Mouse (Mus musculus): Measurements from ENCODE around the gene Hist2h3c2. TPM values are rescaled to one million over a fixed set of nuclear protein-coding genes. Genes with fewer than 3 reads are reported as not detected.

Hist2h3c2 gene
- polyA plus RNA-seq, 1 experiment from 2014 or later = 8.2 TPM

DNA sequence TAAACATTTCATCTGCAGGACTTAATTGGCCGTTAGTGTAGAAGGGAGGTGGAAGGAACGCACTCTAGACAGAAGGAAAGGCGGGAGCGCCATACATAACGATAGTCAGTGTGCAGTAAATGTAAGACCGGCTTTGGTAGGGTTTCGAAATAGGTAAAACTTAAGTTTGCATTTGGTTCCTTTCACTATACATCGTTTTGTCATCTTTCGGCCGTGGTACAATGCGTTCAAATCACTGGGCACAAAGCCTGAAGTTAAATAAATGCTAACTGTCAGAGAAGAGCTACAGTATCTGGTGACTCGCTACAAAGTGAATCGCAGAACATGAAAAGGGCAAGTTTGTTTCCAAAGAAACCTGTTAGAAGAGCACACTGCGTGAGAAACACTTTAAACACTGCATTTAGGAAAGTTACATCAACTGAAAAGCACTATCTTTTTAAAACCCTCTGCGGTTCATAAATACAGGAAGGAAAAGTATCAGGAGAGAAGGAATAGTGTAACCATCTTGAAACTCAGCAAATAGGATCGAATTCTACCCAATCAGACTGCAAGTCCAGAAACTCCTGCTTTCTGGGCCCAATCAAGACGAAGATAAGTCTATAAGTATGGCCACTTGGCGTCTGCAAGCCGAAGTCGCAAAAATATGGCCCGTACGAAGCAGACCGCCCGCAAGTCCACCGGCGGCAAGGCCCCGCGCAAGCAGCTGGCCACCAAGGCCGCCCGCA lies 29.3 kb upstream of the Hist2h3c2 start, which contains the start of gene Hist2h3b:
TSS of gene Hist2h3b (plus strand) at position 604 of the 725 bp plus-strand sequence.
- H3K9me3 ChIP-seq = no peaks in the 10 kb centered on the region
- H3K4me1 ChIP-seq = peaks cover 17% of the 10 kb centered on the region
- peak within 1 kb of the TSS; percentile 68 for H3K4me2 ChIP-seq (replicated peaks)
- no peaks in the 10 kb centered on the region for H3K27me3 ChIP-seq
- peak within 1 kb of the TSS; percentile 49 for H3K4me3 ChIP-seq
- H3K9ac ChIP-seq = peak within 1 kb of the TSS; percentile 72
- WGBS = 23% methylated on average over 30 of the region's 30 CpGs
- no peaks in the 10 kb centered on the region for H3K36me3 ChIP-seq
- peak; percentile 68 for ATAC-seq (ENCODE audit: insufficient number of reproducible peaks, insufficient read depth, low FRiP score, low TSS enrichment)
- peak within 1 kb of the TSS; percentile 98 for H3K27ac ChIP-seq

DNA sequence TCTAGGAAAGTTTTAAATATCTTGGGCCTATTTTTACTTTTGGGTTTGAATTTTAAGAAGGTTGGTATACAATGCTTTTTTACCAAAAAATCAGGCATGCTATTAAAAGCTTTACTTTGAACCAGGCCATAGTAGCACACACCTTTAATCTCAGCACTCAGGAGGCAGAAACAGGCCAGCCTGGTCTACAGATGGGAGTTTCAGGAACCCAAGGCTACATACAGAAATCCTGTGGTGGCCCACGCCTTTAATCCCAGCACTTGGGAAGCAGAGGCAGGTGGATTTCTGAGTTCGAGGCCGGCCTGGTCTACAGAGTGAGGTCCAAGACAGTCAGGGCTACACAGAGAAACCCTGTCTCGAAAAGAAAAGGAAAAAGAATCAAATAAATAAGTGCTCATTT lies 28.6 kb upstream of the Hist2h3c2 start:
- H3K9me3 ChIP-seq = no peaks in the 10 kb centered on the region
- H3K4me3 ChIP-seq = no peak overlapping the region
- H3K4me1 ChIP-seq = peaks cover 17% of the 10 kb centered on the region
- H3K27ac ChIP-seq = peak overlapping the region; percentile 95
- no peaks in the 10 kb centered on the region for H3K36me3 ChIP-seq
- H3K4me2 ChIP-seq (replicated peaks) = peak overlapping the region; percentile 36; the same call in 1 of the 2 replicates
- H3K27me3 ChIP-seq = no peaks in the 10 kb centered on the region
- H3K9ac ChIP-seq = no peak overlapping the region; the same call in 1 of the 2 replicates
- ATAC-seq (ENCODE audit: insufficient number of reproducible peaks, insufficient read depth, low FRiP score, low TSS enrichment) = no peak
- 77% methylated on average over 4 of the region's 4 CpGs for WGBS

DNA sequence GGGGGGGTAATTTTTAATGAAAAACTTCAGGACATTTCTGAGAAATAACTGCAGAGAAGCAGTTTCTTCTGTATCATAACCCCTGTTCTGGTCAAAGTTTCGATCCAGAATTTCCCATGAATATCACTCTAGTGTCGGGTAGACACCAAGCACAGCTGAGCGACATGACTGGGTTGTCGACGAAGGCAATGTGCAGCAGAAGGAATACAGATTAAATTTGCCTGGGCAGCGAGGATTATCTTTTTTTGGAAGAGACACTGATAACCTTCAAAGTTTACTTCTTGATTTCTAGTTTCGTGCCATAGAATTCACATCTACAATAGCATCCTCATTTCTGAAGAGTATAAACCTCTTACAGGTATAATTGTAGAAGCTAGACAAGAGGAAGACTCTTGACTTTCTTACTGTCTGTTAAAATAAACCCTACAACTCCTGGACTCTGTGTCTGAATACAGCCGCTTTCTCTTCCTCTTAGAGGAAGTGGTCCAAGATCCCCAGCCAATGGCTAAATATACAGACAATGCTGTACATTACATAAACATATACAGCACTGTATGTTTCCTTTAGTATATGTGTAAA lies 27.3 kb upstream of the Hist2h3c2 start:
- H3K9ac ChIP-seq = no peak overlapping the region
- H3K4me1 ChIP-seq = peaks cover 25% of the 10 kb centered on the region
- H3K27ac ChIP-seq = no peak overlapping the region
- ATAC-seq (ENCODE audit: insufficient number of reproducible peaks, insufficient read depth, low FRiP score, low TSS enrichment) = no peak
- WGBS = 85% methylated on average over 8 of the region's 8 CpGs
- H3K4me3 ChIP-seq = no peak overlapping the region
- no peaks in the 10 kb centered on the region for H3K36me3 ChIP-seq
- H3K27me3 ChIP-seq = no peaks in the 10 kb centered on the region
- H3K9me3 ChIP-seq = no peaks in the 10 kb centered on the region
- no peak overlapping the region for H3K4me2 ChIP-seq (replicated peaks)

DNA sequence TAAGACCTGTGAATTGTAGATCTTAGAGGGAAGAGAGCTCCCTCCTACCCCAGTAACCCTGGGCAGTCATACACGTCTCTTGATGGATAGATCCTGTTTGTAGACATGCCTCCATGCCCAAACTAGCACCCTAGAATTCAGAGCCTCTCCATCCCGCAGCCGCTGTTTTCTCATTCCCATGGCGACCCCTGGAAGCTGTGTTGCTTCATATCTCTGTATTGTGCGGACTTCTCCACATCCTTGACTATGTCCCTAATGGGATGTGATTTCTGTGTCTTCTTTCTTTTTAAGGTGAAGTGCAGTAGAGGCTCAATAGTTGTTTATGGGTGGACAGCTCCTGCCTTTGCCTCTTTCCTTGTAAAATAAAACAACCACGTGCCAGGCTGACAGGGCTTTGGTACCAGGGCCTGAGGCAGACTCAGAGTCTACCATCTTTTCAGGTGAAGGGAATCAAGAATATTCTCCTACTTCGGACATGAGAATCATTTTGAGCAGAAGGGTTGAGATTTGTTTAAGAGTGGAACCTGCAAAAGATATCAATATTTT lies 25.6 kb upstream of the Hist2h3c2 start:
- WGBS = 77% methylated on average over 7 of the region's 7 CpGs
- Histone ChIP-seq H3K9ac (peak overlapping the region; percentile 64; the same call in 1 of the 2 replicates), H3K27ac (peak overlapping the region; percentile 99), H3K4me1 (peaks cover 25% of the 10 kb centered on the region), H3K4me3 (peak overlapping the region; percentile 58), H3K4me2 (replicated peaks) (peak overlapping the region; percentile 88), H3K36me3 (no peaks in the 10 kb centered on the region), H3K27me3 (no peaks in the 10 kb centered on the region), H3K9me3 (no peaks in the 10 kb centered on the region)
- no peak for ATAC-seq (ENCODE audit: insufficient number of reproducible peaks, insufficient read depth, low FRiP score, low TSS enrichment)

DNA sequence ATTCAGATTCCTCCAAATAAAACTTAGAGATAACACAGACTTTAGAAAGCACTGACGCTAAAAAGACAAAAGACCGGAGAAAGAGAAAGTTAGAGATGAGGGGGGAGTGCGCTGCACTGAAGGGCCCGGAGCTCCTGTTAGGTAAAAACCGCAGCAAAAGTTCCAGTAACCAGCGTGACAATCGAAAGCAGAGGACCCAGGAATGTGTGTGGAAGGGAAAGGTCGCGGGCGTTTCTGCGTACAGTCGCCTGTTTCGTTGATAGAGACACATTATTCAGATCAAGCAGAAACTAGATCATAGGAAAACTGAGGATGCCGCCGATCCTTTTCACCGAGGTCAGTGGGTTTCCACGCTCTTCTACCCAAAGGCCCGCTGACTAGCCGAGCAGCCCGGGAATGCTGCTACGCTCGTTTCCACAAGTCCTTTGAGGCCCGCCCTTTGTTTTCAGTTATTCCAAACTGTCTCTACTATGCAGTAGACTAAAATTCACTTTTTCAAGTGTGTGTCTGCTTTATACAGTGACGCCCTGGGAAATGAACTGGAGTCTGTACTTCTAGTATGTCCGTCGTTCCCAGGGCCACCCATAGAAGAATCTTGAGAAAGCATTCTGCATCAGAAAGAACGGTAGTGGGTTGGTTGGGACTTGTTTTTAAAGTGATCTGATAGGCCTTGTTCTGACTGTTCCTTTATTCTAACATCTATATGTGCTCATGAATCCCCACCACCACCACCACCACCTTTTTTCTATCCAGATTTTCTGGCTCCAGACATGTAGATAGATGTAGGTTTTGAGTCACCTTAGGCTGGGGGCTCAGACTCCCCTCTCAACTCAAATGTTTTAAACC lies 24.9 kb upstream of the Hist2h3c2 start:
- Histone ChIP-seq H3K9ac (peak overlapping the region; percentile 64), H3K4me1 (peaks cover 25% of the 10 kb centered on the region), H3K4me2 (replicated peaks) (peak overlapping the region; percentile 88), H3K36me3 (no peaks in the 10 kb centered on the region), H3K4me3 (peak overlapping the region; percentile 58), H3K9me3 (no peaks in the 10 kb centered on the region), H3K27ac (peak overlapping the region; percentile 99), H3K27me3 (no peaks in the 10 kb centered on the region)
- WGBS = 6% methylated on average over 27 of the region's 27 CpGs
- ATAC-seq (ENCODE audit: insufficient number of reproducible peaks, insufficient read depth, low FRiP score, low TSS enrichment) = no peak

DNA sequence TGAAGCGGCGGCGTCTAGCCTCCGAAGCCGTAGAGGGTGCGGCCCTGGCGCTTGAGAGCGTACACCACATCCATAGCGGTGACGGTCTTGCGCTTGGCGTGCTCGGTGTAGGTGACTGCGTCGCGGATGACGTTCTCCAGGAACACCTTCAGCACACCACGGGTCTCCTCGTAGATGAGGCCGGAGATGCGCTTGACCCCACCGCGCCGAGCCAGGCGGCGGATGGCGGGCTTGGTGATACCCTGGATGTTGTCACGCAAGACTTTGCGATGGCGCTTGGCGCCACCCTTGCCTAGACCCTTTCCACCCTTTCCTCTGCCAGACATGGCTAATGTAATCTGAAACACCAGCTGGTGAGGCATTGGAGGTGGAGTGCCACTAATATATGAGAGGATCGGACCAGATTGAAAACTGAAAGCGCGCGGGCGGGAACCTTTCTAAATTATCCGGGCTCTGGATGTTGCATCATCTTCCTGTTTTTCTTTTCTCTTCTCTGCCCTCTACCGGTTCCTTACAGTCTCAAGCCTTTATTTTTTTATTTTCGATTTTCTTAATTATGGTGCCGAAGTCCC lies 24.1 kb upstream of the Hist2h3c2 start, which contains the start of gene Hist2h4:
TSS of gene Hist2h4 (minus strand) at position 333 of the 572 bp plus-strand sequence.
- H3K9me3 ChIP-seq = no peaks in the 10 kb centered on the region
- peak; percentile 81 for ATAC-seq (ENCODE audit: insufficient number of reproducible peaks, insufficient read depth, low FRiP score, low TSS enrichment)
- H3K27me3 ChIP-seq = no peaks in the 10 kb centered on the region
- peak within 1 kb of the TSS; percentile 88 for H3K4me2 ChIP-seq (replicated peaks)
- H3K36me3 ChIP-seq = no peaks in the 10 kb centered on the region
- H3K27ac ChIP-seq = peak within 1 kb of the TSS; percentile 99
- under 1% methylated on average over 38 of the region's 40 CpGs for WGBS
- peak within 1 kb of the TSS; percentile 85 for H3K9ac ChIP-seq
- H3K4me1 ChIP-seq = peaks cover 24% of the 10 kb centered on the region
- H3K4me3 ChIP-seq = peak within 1 kb of the TSS; percentile 58

DNA sequence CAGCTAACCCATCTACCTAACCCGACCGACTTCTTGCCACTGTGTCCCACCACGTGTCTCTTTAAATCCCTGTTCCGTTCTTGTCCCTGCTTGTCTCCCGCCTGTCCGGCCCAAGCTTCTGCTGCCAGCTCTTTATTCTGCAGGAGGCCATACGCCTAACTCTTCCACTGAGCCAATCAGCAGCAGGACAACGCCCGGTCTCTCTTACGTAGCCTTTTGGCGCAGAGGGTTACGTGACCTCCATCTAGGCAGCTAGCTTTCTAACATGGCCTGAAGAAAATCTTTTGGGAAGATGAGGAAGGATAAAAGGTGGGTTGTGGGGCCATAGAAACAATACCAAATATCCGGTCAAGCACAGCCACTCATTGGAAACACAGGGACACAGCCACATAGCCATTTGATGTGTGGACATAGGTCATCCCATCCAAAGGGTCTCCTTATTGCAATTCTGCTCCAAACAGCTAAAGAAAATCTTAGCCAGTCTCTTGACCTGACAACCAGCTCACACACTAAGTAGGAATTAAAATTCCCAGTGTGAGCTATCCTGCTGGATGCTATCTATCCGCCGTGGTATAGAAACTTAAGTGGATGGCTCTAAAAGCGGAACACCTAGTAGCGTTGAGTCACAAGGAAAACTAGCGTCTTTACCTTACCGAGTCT lies 23.4 kb upstream of the Hist2h3c2 start:
- Histone ChIP-seq H3K9me3 (no peaks in the 10 kb centered on the region), H3K27me3 (no peaks in the 10 kb centered on the region), H3K4me3 (peak overlapping the region; percentile 58), H3K27ac (peak overlapping the region; percentile 99), H3K9ac (peak overlapping the region; percentile 85), H3K4me1 (peaks cover 17% of the 10 kb centered on the region; the same call in 1 of the 2 replicates), H3K4me2 (replicated peaks) (peak overlapping the region; percentile 88), H3K36me3 (no peaks in the 10 kb centered on the region)
- WGBS = 2% methylated on average over 19 of the region's 19 CpGs
- ATAC-seq (ENCODE audit: insufficient number of reproducible peaks, insufficient read depth, low FRiP score, low TSS enrichment) = peak; percentile 73

DNA sequence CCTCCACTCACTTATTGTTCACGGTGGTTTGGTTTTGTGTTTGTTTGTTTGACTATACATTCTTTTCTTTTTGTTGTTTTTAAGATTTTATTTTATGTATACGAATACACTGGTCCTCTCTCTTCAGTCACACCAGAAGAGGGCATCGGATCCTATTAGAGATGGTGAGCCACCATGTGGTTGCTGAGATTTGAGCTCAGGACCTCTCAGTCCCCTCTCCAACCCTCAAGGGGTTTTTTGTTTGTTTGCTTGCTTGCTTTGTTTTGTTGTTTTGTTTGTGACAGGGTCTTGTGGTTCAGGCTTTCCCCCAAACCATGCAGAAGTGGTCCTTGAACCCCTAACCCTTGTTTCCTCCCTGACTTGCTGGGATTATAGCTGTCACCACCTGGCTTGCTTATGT lies 22.7 kb upstream of the Hist2h3c2 start:
- H3K27me3 ChIP-seq = no peaks in the 10 kb centered on the region
- peaks cover 17% of the 10 kb centered on the region; the same call in 1 of the 2 replicates for H3K4me1 ChIP-seq
- H3K4me3 ChIP-seq = peak overlapping the region; percentile 58
- no peak for ATAC-seq (ENCODE audit: insufficient number of reproducible peaks, insufficient read depth, low FRiP score, low TSS enrichment)
- no peaks in the 10 kb centered on the region for H3K9me3 ChIP-seq
- peak overlapping the region; percentile 99 for H3K27ac ChIP-seq
- H3K4me2 ChIP-seq (replicated peaks) = peak overlapping the region; percentile 88
- peak overlapping the region; percentile 85; the same call in 1 of the 2 replicates for H3K9ac ChIP-seq
- WGBS = 54% methylated on average over 3 of the region's 3 CpGs
- H3K36me3 ChIP-seq = no peaks in the 10 kb centered on the region

DNA sequence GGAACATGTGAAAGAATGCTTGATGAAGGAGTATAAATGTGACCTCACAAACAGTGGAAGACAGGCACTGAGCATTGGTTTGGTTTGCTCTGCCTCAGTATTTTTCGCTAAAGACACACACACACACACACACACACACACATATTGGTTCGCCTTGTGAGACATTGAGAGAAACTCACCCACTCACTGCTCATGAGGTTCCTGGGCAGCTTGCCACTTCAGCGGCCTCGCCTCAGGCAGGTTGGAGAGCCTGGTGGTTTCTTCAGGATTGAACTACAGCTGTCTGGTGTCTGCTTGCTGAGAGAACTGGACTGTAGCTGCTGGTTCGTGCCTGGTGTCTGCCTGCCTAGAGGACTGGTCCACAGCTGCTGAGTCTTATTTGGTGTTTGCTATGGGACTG lies 21.3 kb upstream of the Hist2h3c2 start:
- ATAC-seq (ENCODE audit: insufficient number of reproducible peaks, insufficient read depth, low FRiP score, low TSS enrichment) = no peak
- Histone ChIP-seq H3K4me1 (peaks cover 17% of the 10 kb centered on the region; the same call in 1 of the 2 replicates), H3K27me3 (no peaks in the 10 kb centered on the region), H3K27ac (no peak overlapping the region), H3K9me3 (no peaks in the 10 kb centered on the region), H3K4me2 (replicated peaks) (no peak overlapping the region), H3K36me3 (no peaks in the 10 kb centered on the region), H3K4me3 (no peak overlapping the region), H3K9ac (no peak overlapping the region)
- WGBS = 91% methylated on average over 5 of the region's 5 CpGs

DNA sequence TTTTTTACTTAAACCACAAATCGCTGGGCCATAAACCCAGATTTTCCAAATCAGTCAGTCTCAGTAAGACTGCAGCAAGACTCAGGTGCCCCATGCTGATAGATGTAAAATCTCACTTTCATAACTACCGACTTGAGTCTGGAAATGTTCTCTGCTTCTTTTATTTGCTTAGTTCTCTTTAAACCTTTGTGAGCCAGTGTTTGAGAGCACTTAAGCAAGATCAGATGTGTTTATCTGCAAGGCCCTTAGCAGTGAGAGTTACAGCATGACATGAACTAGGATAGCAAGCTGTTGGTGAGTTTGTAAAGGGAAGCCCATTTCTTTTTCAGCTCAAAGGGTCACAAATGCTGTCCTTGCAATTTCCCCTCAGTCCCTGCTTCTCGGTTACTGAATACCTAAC lies 18.3 kb upstream of the Hist2h3c2 start:
- no peaks in the 10 kb centered on the region for H3K9me3 ChIP-seq
- H3K27me3 ChIP-seq = no peaks in the 10 kb centered on the region
- no peak for ATAC-seq (ENCODE audit: insufficient number of reproducible peaks, insufficient read depth, low FRiP score, low TSS enrichment)
- no peaks in the 10 kb centered on the region for H3K36me3 ChIP-seq
- WGBS = 60% methylated on average over 3 of the region's 3 CpGs
- no peak overlapping the region for H3K9ac ChIP-seq
- H3K4me1 ChIP-seq = peaks cover 6% of the 10 kb centered on the region; the same call in 1 of the 2 replicates
- H3K4me3 ChIP-seq = no peak overlapping the region
- no peak overlapping the region for H3K4me2 ChIP-seq (replicated peaks)
- no peak overlapping the region for H3K27ac ChIP-seq

Data from embryonic facial prominence, embryonic 12.5 days (tissue).